Mouse (Mus musculus) stomach, postnatal 0 days (tissue): ENCODE results near the gene Mars. TPM values are rescaled to one million over a fixed set of nuclear protein-coding genes. Genes with fewer than 3 reads are reported as not detected.
"Not testable (repeated sequence)": the region's sequence is repeated elsewhere in the genome, so short reads cannot be mapped to it uniquely, and the experiment has no call there.

Experiments used
- ATAC-seq: fragments of 200-750 bp; cut with Nextera tagmentation; 2 replicates; pipeline ENCODE4 v1.8.0; 2017; ENCODE audit not compliant: low FRiP score, low TSS enrichment
- DNase-seq: peaks from one replicate; pipeline ENCODE4 v3.0.0-alpha.2; 2016; ENCODE audit warnings: low spot score
- H3K27ac ChIP-seq: fragments of 300-500 bp; sonication (generic); replicated peaks from 2 replicates; pipeline ENCODE4 v1.5.1; 2014; ENCODE audit warnings: mild to moderate bottlenecking, control low read depth
- H3K27me3 ChIP-seq: fragments of 300-500 bp; sonication (generic); 2 replicates; pipeline ENCODE4 v1.6.1; 2014; ENCODE audit warnings: low read length; ENCODE audit not compliant: control insufficient read depth, insufficient read depth
- H3K36me3 ChIP-seq: fragments of 300-500 bp; sonication (generic); 2 replicates; pipeline ENCODE4 v1.6.1; 2014; ENCODE audit warnings: low read length, mixed read lengths; ENCODE audit not compliant: control insufficient read depth, insufficient read depth
- H3K4me1 ChIP-seq: fragments of 300-500 bp; sonication (generic); replicated peaks from 2 replicates; pipeline ENCODE4 v1.6.1; 2014; ENCODE audit warnings: antibody characterized with exemption; ENCODE audit not compliant: control insufficient read depth, insufficient read depth
- H3K4me2 ChIP-seq: fragments of 300-500 bp; sonication (generic); replicated peaks from 2 replicates; pipeline ENCODE4 v1.6.1; 2014; ENCODE audit warnings: low read depth, mild to moderate bottlenecking, control low read depth, moderate library complexity
- H3K4me3 ChIP-seq: fragments of 300-500 bp; sonication (generic); 2 replicates; pipeline ENCODE4 v1.5.1; 2014; ENCODE audit warnings: low read depth, low read length, control low read depth
- H3K9ac ChIP-seq: fragments of 300-500 bp; sonication (generic); 2 replicates; pipeline ENCODE4 v1.6.1; 2014; ENCODE audit warnings: mild to moderate bottlenecking, low read length, control low read depth, mixed read lengths
- H3K9me3 ChIP-seq: fragments of 300-500 bp; sonication (generic); 2 replicates; pipeline ENCODE4 v1.6.1; 2016; ENCODE audit warnings: low read length; ENCODE audit not compliant: control insufficient read depth
- CTCF ChIP-seq: IDR thresholded peaks from 2 replicates; pipeline ENCODE4 v1.5.1; 2016; ENCODE audit warnings: antibody characterized with exemption, low read depth, mild to moderate bottlenecking, moderate library complexity
- EP300 ChIP-seq: optimal IDR thresholded peaks from 2 replicates; pipeline ENCODE3; 2016; ENCODE audit warnings: antibody characterized with exemption
- WGBS: fragments of 180-500 bp; shearing (Covaris S2); extraction: QIAGEN DNeasy Blood & Tissue Kit; methylation state at CpG from one replicate; pipeline ENCODE4 v1.1.7; 2014; 5-methylcytosine and 5-hydroxymethylcytosine counted together
- polyA plus RNA-seq: library from polyadenylated mRNA; unstranded; fragments of >200 nt; fragmentation: Nextera tagmentation; extraction: Ambion mirVana; gene quantifications from 2 replicates; pipeline ENCODE4 v1.2.1, GENCODE M21; 2015

The Mars gene
- polyA plus RNA-seq, 1 experiment from 2014 or later = 70.4 TPM

GRCm38 (mm10) chr10:127322178-127322577 is 10.6 kb upstream of the Mars start:
- H3K4me1 ChIP-seq = peaks cover 10% of the 10 kb centered on the region; the same call in 1 of the 2 replicates
- no peak overlapping the region for H3K27ac ChIP-seq
- H3K9me3 ChIP-seq = no peaks in the 10 kb centered on the region
- no peak overlapping the region for H3K4me2 ChIP-seq
- no peak overlapping the region for H3K9ac ChIP-seq
- DNase-seq (no peak), ATAC-seq (no peak)
- no peaks in the 10 kb centered on the region for H3K27me3 ChIP-seq
- 59% methylated on average over 13 of the region's 13 CpGs for WGBS
- no peaks in the 10 kb centered on the region for H3K36me3 ChIP-seq
- TF ChIP-seq EP300 (no peak), CTCF (no peak)
- H3K4me3 ChIP-seq = no peak overlapping the region

GRCm38 (mm10) chr10:127321621-127322020 is 10.0 kb upstream of the Mars start, which contains the start of gene Arhgap9:
Arhgap9 (plus strand) TSS chr10:127321964.
- Histone ChIP-seq H3K27ac (no peak within 1 kb of the TSS), H3K4me1 (peaks cover 7% of the 10 kb centered on the region; the same call in 1 of the 2 replicates), H3K36me3 (no peaks in the 10 kb centered on the region), H3K27me3 (no peaks in the 10 kb centered on the region), H3K4me2 (no peak within 1 kb of the TSS), H3K4me3 (no peak within 1 kb of the TSS), H3K9me3 (no peaks in the 10 kb centered on the region), H3K9ac (no peak within 1 kb of the TSS)
- no peak for TF ChIP-seq EP300
- TF ChIP-seq CTCF = no peak
- ATAC-seq = no peak
- DNase-seq = no peak
- WGBS = 76% methylated on average over 3 of the region's 3 CpGs

GRCm38 (mm10) chr10:127319969-127320368 is 8.4 kb upstream of the Mars start:
- Histone ChIP-seq H3K27me3 (no peaks in the 10 kb centered on the region), H3K27ac (no peak overlapping the region), H3K4me3 (no peak overlapping the region), H3K4me2 (no peak overlapping the region), H3K9ac (no peak overlapping the region), H3K9me3 (no peaks in the 10 kb centered on the region), H3K36me3 (no peaks in the 10 kb centered on the region), H3K4me1 (no peaks in the 10 kb centered on the region)
- 69% methylated on average over 7 of the region's 7 CpGs for WGBS
- no peak for DNase-seq
- TF ChIP-seq EP300 (no peak), CTCF (no peak)
- ATAC-seq = no peak

DNA sequence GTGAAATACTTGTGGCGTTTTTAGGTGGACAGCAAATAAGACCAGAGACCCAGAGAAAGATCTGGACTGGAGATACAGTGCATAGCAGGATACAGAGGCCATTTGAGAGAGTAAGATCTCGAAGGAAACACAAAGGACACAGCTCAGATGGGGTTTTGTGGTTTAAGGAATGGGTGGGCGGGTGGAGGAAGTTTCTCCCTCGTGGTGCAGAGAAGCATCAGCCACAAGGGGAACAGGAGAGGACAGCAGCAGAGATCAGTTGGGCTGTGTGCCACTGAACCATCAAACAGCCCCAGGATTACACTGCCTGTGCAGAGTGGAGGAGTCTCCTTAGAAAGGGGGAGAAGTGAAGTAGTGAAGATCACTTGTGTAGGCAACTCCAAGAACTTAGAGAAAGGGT is 6.4 kb upstream of the Mars start:
- H3K9ac ChIP-seq = no peak overlapping the region
- H3K27me3 ChIP-seq = no peaks in the 10 kb centered on the region
- H3K4me1 ChIP-seq = no peaks in the 10 kb centered on the region
- H3K27ac ChIP-seq = no peak overlapping the region
- no peak overlapping the region for H3K4me2 ChIP-seq
- no peak for DNase-seq
- no peak for TF ChIP-seq CTCF
- no peak for TF ChIP-seq EP300
- no peaks in the 10 kb centered on the region for H3K36me3 ChIP-seq
- no peak overlapping the region for H3K4me3 ChIP-seq
- no peaks in the 10 kb centered on the region for H3K9me3 ChIP-seq
- 38% methylated on average over 4 of the region's 4 CpGs for WGBS
- ATAC-seq = no peak

GRCm38 (mm10) chr10:127317277-127317676 is 5.7 kb upstream of the Mars start:
- no peak overlapping the region for H3K4me2 ChIP-seq
- no peak overlapping the region for H3K27ac ChIP-seq
- WGBS = 84% methylated on average over 2 of the region's 2 CpGs
- no peak overlapping the region for H3K4me3 ChIP-seq
- DNase-seq (no peak), ATAC-seq (no peak)
- no peaks in the 10 kb centered on the region for H3K36me3 ChIP-seq
- no peak overlapping the region for H3K9ac ChIP-seq
- TF ChIP-seq EP300 (no peak), CTCF (no peak)
- H3K4me1 ChIP-seq = no peaks in the 10 kb centered on the region
- H3K9me3 ChIP-seq = no peaks in the 10 kb centered on the region
- H3K27me3 ChIP-seq = no peaks in the 10 kb centered on the region

GRCm38 (mm10) chr10:127314950-127315349 is 3.4 kb upstream of the Mars start:
- not testable (repeated sequence) for H3K4me2 ChIP-seq, DNase-seq, H3K27me3 ChIP-seq, H3K36me3 ChIP-seq, H3K4me1 ChIP-seq, H3K9ac ChIP-seq, H3K9me3 ChIP-seq, H3K27ac ChIP-seq, ATAC-seq, H3K4me3 ChIP-seq
- TF ChIP-seq CTCF = 0 out of 2 replicates have a peak, but pooled peaks have one; percentile 9
- WGBS = 69% methylated on average over 1 of the region's 1 CpGs

- not testable (repeated sequence) for H3K27ac ChIP-seq, H3K4me2 ChIP-seq, ATAC-seq, H3K4me1 ChIP-seq, H3K36me3 ChIP-seq, H3K27me3 ChIP-seq, DNase-seq, H3K4me3 ChIP-seq, H3K9ac ChIP-seq, H3K9me3 ChIP-seq
- 91% methylated on average over 5 of the region's 5 CpGs for WGBS
Observed at GRCm38 (mm10) chr10:127313516-127313915, 1.9 kb upstream of the Mars start.
